Mouse (Mus musculus) T-helper 2 cell (primary cell): ENCODE measurements around the gene Eps8.

Experiments used
- in situ Hi-C: fragments of 300-600 bp; cut with MboI, MseI; formaldehyde crosslinking; loops from one replicate; pipeline ENCODE4 v1.15.1; 2025; ENCODE audit warnings: high pct_unique_total_duplicates

The Eps8 gene

DNA sequence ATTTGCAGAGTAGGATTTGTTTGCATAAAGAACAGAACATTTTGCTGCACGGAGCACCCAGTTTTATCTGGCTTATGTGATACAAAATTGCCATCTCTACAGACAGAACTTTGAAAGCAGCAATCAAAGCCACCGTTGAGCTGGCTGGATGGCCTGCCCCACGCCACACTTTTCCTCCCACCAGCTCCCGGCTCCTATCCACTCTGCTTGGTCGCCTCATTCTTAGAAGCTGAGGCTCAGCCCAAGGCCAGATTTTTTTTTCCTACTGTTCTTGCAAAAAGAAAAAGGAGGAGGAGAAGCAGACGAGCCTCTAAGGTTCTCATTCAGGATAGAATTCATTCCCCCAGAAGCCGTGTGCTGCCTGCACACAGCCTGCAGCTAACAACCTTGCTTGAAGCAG lies 80.8 kb downstream of the Eps8 start:
- in situ Hi-C loops: no loop called here

DNA sequence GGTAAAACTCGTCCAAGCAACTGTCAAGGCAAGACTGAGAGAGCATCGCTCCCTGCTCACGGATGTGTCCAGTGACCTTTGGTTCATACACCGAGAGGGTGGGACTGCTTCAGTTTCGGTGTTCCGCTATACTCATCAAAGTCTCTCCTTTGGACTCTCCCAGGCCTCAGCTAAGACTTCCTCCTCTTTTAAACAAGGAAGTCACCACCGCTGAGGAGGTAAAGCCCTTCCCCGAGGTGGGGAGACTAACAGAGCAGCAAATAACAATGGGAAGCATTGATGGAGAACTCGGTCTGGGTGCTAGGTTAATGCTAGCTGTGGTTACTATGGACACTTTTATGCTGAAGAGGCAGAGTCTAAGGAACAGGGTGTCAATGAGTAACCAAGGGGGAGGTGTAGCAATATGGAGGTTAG lies 84.0 kb downstream of the Eps8 start:
- in situ Hi-C loops: no loop called here

DNA sequence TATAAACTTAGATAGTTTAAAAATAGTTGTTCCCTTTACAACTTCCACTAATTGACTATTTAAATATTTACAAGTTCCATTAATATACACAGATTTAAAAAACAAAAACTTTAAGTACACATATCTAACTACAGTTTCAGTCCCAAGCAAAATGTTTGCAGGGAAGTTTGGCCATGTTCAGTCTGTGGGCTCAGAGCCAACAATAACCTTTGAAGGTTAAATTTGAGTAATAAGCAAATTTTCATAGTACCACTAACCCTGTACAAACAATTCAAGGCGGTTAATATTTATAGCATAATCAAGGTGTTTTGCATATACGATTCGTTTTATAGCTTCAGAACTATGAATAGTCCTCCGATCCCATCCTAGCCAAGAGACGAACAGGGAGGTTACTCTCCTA lies 84.7 kb downstream of the Eps8 start:
- in situ Hi-C loops: no loop called here

DNA sequence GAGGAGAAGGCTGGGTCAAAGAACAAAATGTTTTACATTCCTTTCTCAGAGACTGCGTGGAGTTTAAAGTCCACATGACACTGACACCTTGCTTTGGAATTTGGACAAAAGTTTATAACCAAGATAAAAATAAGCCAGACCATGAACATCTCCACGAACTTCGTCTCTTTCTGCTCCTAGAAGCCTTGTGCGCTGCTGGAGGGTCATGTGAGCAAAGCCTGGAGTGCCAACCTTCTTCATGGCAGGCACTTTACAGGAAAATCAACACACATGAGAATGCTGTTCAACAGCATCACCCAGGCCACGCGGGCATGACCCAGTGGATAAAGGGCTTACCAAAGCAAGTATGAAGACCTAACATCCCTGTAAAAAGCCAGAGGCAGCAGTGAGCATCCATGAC lies 85.6 kb downstream of the Eps8 start:
- in situ Hi-C loops: no loop called here

DNA sequence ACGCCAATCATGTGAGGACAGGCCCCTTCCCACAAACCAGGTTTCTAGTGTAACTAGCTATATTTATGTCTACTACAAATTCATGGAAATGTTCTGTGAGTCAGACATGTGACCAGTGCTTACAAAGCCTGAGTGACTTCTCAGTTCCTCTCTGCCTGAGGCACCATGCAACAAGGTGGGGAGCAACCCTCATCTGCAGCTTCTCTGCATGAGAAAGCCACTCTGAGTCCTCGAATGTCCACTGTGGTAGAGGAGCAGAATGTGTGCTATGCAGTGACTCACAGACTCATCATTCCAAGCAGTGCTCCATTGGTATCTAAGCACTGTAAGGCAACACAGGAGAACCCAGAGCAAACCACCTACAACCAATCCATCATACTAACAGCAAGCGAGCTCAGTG lies 88.8 kb downstream of the Eps8 start:
- in situ Hi-C loops: no loop called here

DNA sequence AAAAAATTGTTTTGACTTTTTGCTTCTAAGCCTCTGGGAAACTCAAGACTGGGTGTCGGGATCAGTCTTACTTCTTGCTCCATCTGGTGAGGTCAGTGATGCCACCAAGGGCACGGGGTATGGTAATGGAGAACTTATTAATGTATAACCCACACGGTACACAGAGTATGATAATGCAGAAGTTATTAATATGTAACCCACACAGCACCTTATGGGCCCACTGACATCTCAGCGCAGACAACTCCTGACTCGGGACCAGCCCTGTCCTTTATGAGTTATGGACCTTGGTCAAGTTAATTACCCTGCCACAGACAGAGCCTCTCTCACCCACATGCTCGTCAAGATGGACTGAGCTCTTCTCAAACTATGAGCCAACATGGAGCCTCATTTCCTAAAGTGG lies 89.2 kb downstream of the Eps8 start:
- in situ Hi-C loops: no loop called here

DNA sequence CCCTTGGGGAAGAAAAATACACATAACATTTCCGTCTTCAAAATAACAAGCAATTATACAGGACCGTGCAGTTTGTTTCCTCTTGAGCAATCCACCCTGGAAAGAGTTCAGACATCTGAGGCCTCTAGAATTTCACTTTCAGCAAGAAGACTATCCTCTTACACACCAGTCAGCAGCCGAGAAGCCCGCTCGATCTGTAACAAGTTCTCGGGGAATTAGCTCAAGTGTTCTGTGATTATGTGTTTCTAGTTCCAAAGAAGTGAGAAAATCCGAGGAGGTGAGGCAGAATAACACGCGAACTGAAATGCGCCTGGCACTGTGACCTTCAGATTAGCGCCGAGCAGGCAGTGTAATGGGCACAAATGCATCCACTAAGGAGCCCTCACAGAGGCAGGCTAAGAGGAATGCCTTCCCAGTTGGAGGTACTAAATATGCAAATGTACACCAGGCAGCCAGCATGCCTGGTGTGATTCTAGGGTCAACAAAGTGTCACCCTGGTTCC lies 94.3 kb downstream of the Eps8 start:
- in situ Hi-C loops: no loop called here

DNA sequence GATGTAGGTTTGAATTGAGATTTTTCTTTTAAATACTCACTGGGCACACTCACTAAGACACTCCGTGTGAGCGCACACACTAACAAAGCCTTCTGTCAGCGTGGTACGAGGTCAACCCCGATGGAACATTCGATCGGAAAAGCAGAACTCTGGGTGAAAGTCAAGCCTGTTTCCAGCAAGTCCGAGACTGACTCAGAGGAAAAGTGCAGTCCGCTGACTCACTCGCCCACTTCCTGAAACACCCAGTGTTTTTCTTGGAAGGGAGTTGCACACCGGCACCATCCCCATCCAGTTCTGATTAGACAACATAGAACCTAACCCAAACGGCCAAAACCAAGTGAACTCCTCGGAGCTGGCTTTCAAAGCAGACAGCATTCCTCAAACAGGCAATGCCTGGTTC lies 95.8 kb downstream of the Eps8 start:
- in situ Hi-C loops: no loop called here

DNA sequence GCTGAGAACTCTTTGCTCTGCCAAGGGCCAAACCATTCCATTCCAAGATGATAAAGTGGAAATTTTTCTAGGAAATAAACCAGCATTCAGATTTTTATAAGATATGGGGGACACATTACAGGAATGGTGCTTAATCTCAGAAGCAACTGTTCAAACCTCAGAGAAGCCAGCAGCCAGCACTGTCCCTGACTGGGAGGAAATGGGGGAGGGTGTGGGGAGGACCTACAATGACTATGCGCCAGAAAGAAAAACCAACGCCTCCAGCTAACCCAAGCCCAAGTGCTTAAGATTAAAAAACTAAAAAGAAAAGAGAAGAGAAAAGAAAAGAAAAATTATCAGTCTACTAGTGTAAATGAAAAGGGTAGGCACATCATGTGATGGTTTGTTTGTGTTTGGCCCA lies 97.0 kb downstream of the Eps8 start:
- in situ Hi-C loops: no loop called here

DNA sequence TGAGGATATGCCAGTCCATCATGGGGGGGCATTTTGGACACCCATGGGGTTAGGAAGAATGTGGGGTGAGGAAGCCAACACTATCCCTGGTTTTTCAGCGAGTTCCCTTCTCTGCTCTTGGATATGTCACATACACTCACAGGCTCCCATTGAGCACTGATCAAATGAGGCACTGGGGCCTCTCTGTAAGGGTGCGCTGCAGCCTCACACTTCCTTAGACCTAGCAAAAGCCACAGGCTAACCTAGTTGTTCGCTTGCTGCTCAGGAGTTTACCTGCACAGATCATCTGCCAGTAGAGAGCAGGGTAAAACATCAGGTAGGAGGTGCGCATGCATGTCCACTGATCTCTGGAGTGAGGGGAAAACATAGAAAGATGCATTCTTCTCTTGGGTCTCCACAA lies 97.5 kb downstream of the Eps8 start:
- in situ Hi-C loops: no loop called here

DNA sequence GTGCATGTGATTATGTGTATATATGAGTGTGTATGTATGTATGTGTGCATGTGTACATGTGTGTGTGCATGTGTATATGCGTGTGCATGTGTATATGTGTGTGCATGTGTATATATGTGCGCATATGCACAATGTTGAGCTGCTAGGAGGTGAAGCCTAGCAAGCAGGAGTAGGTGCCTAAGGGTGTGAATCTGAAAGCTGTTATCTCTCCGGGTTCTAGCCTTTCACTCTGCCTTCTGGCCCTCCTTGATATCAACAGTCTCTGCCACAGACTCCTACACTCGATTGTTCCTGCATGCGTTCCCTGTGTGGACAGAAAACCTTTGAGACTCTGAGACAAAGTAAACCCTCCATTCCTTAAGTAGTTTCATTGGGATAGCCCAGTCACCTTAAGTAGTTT lies 98.0 kb downstream of the Eps8 start:
- in situ Hi-C loops: no loop called here

DNA sequence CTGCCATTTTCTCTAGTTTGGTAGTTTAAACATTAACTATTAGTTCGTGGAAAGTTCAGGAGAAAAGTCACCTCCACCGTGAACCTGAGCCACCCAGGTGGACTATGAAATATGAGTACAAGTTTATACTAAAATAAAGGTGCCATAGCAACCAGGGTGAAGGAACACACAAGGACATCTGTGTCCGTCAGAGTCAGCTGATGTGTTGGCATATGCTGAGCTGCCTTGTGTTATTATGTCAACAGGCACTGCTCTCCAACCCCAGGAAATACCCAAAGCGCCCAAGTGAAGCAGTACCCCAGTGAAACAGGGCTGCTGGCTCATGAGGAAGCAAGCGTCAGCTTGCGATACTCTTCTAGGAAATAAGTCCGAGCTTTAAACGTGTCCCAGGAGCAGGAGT lies 104.5 kb downstream of the Eps8 start:
- in situ Hi-C loops: no loop called here

DNA sequence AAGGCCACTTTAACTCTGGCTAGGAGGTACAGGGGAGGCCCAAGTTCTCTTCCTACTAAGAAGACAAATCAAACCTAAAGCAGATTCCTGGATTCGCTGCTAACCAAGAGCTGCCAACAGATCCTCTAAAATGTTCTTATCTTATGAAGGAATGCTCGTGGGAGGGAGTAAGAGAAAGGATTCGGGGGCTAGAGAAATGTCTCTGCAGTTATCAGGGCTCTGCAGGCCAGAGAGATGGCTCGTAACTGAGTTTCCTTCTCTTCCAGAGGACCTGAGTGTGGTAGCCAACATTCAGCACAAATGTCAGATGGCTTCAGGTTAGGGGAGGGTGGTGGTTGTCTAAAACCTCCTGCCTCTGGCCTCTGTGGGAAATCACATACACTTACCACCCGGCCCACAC lies 106.1 kb downstream of the Eps8 start:
- in situ Hi-C loops: no loop called here

DNA sequence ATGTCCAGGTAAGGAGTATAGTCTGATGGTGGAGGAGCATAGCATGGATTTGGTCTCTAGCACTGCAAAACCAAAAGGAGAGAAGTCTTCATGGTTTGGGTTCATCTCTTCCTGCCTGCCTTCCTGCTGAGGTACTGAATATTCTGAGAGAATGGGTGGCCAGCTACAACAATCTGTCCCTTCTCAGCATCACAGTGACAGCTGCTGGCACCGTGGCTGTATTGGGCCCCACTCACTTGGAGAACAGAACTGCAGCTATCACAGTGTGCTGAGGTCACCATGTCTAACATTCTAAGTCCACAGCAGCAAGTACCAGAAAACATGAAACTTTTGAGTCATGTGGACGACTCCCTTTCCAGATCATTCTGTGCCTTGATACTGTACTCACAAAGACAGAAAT lies 107.1 kb downstream of the Eps8 start:
- in situ Hi-C loops: no loop called here

DNA sequence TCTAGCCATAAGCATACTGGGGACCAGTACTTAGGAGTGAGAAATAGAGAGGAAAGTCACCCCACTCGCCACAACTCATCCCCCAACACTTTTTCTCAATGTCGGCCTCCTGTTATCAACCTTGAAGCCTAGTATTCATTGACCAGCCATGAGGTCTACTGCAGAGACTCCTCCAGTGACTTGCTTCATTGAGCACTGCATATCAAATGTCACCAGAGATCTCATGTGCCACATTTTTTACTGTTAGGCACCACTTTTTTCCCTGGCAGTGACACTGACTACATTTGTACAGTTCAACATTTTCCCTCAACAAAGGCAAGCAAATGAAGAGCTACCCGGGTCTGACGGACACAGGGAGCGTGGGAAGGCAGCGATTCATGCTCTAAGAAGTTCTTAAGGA lies 108.6 kb downstream of the Eps8 start:
- in situ Hi-C loops: no loop called here

DNA sequence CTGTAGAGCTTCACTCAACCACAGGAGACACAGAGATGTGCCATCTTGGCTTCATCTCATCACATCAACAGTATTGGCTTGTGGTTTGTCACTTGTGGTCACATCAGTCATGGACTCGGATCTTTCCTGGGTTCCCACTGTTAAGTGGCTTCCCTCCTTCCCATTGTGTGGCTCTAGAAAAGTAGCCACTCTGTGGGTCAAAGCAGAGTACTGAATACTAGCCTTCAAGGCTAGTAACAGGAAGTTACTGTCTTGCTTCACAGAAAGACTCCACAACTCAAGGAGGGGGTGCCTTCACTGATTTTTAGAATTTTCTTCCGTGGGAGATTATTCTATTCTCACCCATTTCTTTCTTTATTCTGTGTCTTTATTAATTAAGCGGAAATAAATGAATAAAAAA lies 109.3 kb downstream of the Eps8 start:
- in situ Hi-C loops: no loop called here

DNA sequence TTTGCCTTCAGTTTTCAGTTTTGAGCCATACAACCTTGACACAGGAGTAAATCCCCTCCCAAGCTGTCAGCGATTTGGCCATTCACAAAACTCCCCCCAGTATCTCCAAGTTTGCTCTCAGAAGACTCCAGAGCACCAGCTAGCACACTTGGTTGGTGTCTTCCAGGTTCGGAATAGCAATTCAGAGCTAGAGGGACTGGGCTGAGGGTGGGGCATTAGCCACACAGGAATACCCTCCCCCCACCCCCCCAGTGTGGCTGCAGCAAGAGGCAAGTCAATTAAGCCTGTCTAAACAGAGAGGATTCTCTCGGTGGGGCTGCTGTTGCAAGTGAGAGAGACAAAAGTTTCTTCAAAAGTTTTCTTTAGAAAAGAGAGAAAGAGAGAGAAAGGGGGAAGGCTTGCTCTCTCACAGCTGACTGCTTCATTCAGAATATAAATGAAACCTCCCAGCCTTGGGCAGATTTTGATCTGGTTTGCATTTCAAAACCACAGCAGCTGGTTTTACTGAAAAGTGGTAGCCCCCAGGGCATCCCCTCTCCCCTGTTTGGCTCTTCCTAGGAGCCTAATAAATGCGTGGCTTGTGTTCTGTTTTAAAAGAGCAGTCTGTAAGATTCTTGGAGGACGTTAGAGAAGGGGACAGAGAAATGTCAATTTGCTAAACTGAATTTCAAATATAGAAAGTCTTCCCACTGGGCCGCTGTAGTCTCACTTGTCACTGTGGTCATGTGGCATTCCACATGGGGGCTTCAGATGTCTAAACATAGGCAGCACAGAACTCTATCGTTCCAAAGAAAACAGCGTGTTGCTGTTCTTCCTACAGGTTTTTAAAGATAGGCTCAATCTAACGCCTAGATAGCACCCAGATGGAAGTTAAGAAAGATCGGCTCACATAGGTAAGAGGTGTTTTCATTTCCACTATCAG lies 112.2 kb downstream of the Eps8 start:
- in situ Hi-C loops: no loop called here

DNA sequence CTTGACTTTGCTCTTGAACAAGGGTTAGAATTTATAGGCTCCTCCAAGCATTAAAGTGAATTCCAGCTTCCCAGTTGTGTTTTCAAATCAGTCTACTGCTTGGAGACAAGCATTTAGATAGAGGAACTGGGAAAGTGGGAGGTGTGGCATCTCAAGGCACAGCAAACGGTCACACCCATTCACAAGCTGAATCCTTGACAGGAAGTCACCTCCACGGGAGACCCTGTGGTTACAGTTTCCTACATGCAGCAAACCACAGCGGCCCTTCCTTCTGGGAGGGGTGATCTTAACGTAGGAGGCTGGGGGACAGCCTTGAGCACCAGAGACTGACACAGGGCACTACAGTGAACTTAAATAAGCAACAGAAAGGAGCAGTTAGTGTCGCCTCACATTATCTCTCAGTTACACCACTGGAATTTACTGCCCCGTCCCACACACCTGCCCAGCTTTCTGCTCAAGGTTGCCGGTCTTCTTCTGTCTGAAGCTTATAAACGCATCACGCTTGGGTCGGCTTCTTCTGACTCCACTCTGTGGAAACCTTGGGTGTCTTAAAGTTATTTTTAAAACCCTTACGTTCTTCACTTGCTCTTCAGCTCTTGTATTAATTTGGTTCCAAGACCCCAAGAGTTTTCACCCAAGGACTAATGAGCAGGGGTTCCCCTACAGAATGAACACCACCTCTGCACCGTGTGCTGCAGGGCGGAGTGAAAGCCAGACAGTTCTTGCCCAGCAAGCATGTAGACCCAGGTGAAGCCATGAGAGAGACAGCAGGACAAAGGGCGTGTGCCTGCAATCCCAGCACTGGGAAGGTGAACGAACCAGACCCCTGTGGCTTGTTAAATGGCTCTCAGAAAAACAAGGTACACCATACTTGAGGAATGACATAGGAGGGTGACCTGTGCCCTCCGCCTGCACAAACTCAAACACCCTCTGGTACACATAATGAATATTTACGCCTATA lies 113.2 kb downstream of the Eps8 start:
- in situ Hi-C loops: no loop called here

DNA sequence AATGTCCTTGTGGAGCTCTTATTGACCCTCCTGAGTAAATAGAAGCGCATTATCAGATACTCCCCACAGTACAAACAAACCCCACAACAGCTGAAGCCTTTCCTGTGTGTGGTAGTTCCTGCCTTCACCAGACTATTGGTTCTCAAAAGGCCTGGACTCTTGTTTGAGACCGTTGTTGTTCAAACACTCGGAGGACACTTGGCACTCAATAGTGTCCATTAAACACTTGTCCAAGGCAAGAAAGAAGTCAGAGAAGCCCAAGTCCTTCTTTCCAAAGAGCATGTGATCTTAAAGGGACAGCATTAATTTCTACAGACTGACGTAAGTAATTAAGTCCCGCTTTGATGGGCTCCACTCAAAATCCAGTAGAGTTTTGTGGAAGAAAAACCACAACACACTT lies 113.9 kb downstream of the Eps8 start:
- in situ Hi-C loops: no loop called here

DNA sequence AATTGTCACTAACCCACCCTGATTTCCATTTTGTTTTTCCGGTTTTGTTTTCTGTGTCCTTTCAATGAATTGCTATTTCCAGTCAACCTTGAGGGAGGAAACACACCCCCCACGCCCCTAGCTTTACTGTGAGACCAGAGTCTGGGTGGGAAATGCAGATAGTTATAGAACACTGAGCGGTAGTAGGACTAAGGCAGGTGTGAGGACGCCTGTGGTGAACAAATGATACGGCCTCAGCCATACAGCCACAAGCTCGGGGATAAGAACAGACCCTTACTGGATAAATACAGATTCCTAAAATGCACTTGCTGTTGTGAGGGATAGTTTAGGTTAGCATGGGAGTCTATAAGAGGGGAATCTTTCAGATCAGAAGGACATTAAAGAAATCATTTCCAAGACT lies 114.3 kb downstream of the Eps8 start:
- in situ Hi-C loops: no loop called here

DNA sequence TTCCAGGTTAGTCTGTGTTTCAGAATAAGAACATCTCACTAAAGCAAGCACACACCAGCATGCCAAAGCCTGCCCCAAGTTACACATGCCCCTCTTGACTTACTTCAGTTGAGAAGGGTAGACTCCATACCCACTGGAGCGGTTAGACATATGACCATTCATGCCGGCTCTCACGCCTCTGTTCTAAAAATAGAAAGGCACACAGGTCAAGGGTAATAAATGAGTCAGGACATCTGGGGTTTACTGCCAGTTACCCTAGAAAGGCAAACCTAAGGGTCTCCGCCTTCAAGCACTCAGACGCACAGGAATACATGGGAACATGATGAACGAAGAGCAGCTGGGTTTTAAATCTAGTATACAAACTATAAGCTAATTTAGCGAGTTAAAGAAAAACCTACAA lies 115.5 kb downstream of the Eps8 start:
- in situ Hi-C loops: no loop called here

DNA sequence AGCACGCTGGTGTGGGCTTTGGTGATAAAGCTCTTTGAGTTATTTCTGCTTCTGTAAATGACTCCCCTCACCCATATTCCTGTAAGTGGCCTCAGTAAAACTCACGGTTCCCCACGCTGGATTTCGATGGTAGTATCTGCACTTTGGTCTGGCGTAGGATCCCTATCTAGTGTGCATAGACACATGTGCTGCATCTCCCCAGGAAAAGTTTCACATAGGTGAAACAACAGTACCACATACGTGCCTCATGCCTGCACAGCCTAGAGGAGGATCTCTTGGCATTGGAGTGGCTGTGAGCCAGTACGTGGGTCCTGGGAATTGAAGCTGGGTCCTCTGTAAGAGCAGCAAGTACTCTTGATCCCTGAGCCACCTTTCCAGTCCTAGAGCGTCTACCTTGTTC lies 121.9 kb downstream of the Eps8 start:
- in situ Hi-C loops: no loop called here

DNA sequence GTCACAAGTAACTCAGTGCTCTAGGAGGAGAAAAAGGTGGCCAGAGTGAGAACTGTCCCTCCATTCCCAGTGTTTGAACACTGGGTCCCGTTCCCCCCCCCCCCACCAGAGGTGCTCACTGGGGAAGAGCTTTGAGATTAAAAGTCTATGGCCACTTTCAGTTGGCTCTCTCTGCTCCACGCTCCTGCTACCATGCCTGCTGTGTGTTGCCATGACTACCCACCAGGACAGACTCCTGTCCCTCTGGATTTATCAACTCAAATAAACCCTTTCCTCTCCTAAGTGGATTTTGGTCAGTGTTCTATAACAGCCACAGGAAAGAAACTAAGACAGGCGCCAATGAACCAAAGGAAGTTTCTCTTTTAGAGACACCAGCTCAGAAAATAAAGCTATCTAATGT lies 128.9 kb downstream of the Eps8 start:
- in situ Hi-C loops: no loop called here
